Mouse (Mus musculus): Measurements from ENCODE around the gene Srcin1. TPM values are rescaled to one million over a fixed set of nuclear protein-coding genes. Genes with fewer than 3 reads are reported as not detected.

The Srcin1 gene
- total RNA-seq, 4 experiments from 2014 or later, result 255 to 270 (median 262) TPM

DNA sequence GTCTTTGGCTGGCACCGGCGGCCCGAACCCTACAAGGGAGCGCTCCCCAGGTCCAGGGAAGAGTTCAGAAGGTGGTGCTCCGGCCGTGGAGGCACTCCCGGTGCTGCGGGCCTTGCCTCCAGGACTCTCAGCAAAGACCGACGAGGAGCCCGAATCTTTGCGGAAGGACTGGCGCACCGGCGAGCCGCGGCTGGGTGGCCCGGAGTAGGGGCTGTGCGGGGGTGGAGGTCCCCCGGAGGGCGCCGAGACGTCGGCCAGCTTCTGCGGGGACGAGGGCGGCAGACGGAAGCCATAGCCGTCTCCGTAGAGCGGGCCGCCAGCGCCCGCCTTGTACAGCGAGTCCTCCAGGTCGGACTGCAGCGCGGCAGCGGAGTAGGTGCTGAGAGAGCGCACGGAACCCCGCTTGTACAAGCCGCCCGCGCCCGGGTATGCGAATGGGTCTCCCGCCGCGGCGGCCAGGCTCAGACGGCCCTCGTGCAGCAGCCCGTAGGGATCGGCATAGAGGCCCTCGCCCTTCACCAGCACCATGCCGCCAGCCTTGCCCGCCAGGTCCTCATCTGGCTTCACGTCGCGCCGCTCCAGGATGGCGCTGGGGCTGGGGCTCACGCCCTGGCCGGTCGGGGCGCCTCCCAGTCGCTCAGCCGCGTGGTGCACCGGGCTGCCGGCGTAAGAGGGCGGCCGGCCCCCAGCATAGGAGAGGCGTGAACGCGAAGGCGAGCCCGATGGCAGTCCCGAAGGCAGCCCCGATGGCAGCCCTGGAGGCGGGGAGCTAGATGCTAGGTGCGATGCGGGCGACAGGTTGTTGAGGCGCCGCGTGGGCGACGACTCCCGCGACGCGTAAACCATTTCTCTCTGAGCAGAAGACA is 41.3 kb downstream of the Srcin1 start:
- peak; percentile 55 to 75 for DNase-seq (ENCODE audit: low spot score in 2 of 2)

DNA sequence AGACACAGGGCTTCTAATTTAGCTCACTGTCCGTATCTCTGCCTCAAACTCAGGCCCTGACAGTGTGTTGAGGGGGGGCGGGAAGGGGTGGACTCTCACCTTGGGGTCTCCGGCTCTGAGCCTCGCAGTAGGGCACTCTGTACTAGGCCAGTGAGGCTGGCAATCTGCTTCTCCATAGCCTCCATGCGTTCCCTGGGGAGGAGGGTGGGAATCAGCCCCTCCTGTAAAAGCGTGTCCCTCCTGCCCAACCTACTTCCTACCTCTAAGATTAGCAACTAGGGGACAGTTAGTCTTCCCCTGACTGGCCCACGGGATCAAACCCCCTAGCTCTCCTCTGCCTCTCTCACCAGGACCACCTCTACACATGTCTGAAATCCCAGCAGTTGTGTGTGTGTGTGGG is 42.3 kb downstream of the Srcin1 start:
- DNase-seq (ENCODE audit: low spot score in 2 of 2), result no peak

DNA sequence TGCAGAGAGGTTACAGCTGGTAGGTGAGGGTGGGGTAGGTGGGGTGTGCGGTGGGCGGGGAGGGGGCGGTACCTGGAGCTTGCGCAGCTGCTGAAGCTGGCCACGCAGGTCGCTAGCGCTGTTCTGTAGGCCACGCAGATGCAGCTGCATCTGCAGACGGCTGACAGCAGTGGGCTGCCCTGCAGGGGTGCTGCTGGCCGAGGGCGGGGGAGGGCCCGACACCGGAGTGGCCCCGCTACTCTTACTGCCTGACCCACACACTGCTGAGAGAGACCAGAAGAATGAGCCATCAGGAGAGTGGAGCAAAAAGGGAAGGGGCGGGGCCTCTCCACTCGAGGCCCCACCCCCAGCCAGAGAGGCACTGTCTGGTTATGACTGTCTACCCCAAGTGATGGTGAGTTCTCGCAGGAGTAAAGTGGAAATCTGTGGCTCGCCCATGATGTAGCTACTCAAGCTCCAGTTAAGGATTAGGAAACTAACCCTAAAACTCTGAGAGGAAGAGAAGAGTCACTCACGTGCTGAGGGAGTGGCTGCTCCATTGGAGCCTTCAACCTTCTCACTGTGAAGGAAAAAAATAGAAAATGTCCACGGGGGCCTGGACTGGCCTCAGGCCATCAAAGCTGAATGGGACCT is 42.9 kb downstream of the Srcin1 start:
- DNase-seq (ENCODE audit: low spot score in 2 of 2), result no peak

DNA sequence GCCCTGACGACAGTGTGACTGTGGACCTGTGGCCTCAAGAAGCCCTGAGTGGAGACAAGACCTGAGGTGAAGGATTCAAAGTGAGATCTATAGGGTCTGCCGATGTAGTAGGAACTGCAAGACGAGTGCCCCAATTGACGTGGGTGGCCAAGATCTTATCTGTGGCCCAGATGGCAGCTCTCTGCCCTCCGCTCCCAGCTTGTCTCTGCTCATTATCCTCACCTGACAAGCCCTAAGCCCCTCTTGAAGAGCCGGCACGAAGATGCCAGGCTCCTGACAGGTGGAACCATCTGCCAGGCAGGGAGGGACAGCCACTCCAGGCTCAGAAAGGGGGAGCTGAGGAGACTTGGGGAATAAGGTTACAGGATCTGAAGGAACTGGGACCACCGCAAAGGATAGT is 43.6 kb downstream of the Srcin1 start:
- no peak for DNase-seq (ENCODE audit: low spot score in 2 of 2)

DNA sequence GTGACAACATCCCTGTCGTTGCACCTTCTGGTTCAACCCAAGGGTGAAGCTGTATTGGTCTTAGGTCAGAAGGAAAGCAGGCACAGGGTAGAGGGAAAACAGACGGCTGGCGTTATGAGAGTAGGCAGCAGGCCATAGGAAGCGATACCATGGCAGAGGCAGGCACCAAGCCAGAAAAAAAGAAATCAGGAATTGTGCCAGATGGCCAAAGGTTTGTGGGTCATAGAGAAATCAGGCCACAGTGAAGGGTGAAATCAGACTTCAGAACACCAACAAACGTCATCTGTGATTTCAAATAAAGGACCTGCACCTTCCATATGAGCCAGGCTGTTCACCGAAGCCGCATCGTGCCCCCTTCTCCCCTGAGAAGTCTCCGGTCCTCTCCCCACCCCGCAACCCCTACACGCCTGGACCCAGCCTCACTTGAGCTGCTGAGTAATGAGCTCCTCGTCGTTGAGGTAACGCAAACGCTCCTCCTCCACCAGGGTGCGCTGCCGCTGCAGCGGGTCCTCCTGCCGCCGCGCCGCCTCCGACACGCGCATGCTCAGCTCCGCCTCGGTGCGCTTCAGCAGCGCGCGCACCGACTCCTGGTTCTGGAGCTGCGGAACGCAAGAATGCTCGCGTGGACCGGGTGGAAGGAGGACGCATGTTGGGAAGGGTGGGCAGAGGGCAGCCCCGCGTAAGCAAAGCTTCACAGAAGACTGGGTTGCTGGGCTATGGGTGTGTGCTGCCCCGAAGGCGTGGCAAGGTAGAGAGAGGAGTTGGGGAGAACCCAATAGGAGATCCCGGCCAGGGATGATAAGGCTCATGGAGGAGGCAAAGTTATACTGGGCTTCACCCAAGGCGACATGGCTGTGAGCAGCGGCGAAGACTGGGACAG is 44.4 kb downstream of the Srcin1 start:
- DNase-seq (ENCODE audit: low spot score in 2 of 2), result peak; percentile 74 to 82

DNA sequence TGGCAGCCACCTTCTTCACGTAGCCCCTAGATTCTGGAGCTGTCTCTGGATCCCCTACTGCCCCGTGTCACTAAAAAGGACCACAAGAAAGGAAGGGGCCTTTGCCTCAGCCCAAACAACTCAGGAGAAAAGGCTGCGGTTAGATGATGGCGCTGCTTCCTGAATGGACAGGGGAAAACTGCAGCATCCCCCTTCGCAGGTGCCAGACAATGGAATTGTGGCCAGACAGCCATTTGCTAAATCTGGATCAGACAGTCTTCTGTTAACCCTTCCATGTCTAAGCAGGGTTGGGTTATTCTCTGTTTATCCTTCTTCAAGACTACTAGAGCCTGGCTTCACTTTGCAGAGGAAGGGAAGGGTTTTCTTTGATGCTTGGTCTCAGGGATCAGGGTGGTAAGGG is 45.0 kb downstream of the Srcin1 start:
- no peak for DNase-seq (ENCODE audit: low spot score in 2 of 2)

DNA sequence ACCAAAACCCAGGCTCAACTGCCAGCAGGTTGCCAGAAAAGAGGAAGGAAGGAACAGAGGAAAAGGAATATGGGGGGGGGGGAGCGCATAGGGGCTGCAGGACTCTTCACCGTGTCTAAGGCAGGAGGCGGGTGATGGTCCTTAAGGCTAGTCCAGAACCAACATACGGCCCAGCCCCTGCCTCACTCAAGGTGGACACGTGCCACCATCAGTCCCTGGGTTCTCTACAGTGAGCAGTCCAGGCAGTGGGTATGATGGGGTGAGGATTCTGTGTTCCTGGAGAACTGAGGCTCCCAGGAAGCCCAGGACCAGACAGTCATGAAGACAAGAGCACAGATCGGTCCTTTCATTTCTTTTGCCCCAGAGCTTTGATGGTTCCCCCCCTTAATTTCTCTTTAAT is 45.9 kb downstream of the Srcin1 start:
- DNase-seq (ENCODE audit: low spot score in 2 of 2), result no peak

DNA sequence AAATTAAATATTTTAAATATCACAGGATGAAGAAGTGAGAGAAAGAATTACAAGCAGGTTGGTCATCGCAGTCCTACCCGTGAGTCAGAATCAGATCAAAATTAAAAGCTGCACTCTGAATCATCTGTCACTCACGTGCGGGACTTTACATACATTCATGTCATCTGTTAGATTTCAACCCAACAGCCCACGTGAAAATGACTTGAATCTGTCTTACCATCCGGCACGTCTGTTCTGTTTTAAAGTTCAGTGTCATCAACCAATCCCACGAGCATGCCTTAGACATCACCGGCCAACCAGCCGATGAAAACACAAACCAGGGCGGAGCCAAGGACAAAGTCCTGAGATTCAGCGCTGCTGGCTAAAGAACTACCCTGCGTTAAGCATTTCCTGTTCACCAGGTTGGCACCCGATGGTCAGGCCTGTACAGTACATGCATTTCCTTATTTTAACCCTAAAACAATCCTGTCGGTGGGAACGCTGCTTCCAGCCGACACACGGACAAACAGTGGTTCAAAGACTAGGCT is 47.6 kb downstream of the Srcin1 start:
- no peak for DNase-seq (ENCODE audit: low spot score in 2 of 2)

DNA sequence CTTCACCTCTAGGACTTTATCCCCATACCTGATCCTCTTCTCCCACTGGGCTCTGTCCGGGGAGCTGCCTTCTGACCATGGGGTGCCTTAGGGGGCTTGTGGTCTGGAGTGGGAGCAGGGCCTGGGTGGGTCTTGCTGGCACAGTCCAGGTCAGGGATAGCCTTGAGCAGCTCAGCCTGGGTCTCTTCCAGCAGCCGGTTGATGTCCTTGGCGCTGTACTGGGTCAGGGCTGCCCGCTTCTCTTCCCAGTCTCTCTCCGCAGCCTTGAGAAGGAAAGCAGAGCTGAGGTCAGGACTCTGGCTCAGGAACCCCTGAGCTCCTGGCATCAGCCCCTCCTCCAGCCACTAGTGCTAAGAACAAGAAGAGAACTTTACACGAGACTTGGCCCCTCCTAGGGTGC is 50.7 kb downstream of the Srcin1 start:
- DNase-seq (ENCODE audit: low spot score in 2 of 2), result no peak

DNA sequence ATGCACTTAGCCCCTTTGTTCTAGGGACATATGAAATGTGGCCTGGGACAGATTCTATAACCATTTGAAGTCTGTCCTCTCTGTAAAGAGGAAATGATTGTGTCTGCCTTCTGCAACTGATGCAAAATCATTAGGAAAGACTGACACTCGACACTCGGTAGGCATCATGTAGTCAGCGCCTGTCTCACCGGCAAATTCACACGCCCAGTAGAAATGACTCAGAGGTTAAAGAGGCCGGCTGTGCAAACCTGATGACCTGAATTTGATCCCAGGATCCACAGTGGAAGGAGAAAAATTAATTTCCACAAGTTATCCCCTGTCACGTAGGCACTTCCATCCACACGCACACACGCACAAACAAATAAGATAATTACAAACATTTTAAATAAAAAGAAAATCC is 51.7 kb downstream of the Srcin1 start:
- no peak for DNase-seq (ENCODE audit: low spot score in 2 of 2)

DNA sequence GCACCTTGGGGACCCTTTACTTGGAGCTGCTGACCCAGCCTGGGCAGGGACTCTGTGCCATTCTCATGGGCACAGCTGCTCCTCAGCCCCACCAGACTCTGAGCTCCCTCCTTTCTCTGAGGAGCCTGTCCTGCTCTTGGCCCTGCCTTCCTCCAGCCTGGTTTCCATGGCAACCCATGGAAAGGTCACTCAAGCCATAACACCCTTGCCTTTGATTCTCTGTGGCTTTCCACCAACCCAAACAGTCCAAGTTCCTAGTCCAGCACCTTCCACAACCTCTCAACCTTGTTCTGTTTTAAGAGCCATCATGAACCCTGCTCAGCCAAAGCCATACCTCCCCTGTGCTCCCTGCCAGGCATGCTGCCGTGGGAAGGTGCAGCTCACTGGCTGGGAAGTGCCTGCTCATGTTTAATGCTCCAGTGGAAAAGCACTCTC is 52.1 kb downstream of the Srcin1 start:
- no peak for DNase-seq (ENCODE audit: low spot score in 2 of 2)

DNA sequence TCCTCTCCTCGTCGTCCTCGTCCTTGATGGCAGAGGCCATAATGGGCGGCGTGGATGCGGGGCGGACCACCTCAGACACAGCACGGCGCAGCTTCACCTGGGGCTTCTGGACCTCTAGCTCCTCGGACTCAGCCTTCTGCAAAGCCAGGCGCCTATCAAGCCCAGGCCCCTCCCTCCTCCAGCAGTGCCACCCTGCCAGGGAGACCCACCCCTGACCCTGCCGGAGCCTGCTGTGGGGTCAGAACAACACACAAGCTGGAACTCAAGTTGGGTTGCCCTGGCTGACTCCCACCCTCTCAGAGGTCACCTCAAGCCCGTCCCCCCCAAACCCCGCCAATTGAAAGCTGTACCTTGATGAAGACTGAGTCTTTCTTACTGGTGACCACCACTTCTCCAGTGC is 52.9 kb downstream of the Srcin1 start:
- no peak for DNase-seq (ENCODE audit: low spot score in 2 of 2)

DNA sequence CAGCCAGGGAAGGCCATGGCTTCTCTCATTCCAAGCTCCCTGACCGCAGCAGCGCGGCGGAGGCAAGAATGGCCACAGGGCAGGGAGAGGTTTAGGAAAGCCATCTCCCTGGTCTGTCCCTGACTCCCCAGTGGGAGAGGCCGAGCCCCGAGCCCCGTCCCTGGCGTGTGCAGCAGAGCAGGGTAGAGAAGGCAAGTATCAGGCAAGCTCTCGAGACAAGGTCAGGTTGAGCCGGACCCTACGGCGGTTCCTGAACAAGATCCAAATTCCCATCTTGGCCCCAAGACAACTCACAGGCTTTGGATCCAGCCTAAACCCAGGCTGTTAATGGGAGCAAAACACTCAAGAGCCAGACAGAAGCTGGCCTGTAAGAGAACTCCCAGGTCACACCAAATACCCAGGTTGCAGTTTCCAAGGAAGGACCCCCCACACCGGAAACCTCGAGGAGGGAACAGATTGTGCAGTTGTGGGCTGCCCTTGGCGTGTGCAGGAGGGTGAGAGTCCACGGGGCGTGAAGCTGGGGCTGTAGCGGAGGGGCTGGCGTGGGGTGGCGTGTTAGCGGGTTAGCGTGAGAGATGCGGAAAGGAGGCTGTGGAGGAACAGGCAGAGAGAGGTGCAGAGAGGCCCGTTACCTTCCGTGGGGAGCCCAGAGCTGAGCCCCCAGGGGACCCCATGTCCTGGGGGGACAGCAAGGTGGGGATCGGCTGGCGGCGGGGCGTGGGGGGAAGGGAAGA is 54.1 kb downstream of the Srcin1 start:
- DNase-seq (ENCODE audit: low spot score in 2 of 2), result no peak

DNA sequence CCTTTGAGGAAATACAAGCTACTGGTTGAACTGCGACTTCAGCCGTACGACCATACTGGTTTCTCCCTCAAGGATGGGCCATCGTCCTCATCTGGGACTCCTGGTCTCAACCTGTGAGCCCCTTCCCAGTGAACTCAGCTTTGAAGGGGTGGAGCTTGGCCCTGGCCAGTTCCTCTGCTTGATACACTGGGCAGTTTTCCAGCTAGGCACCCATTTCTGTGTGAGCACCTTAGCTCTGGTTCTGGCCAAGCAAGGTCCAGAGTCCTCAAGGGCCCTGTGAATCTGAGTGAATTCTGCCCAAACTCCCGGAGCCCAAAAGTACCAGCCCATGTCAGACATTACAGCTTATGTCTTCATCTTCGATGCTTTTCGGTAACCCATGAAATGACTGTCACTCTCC is 55.4 kb downstream of the Srcin1 start:
- no peak for DNase-seq (ENCODE audit: low spot score in 2 of 2)

DNA sequence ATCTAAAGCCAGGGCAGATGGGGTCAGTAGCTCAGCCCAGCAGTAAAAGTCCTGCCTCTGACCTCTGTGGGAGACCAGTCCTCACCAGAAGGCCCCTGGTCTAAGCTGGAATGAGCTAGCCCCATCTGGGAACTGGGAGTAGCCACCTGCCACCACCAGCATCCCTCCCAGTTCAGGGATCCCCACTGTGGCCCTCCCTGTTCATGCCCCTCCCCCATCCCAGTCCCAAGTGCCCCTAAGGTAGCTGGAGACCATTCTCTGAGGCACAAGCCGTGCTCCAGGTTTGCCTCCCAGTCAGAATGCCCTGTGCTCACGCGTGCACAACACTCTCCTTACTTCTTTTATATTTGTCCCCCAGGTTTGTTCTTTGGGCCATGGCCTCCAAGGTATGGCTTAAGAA is 62.9 kb downstream of the Srcin1 start:
- no peak for DNase-seq (ENCODE audit: low spot score in 2 of 2)

DNA sequence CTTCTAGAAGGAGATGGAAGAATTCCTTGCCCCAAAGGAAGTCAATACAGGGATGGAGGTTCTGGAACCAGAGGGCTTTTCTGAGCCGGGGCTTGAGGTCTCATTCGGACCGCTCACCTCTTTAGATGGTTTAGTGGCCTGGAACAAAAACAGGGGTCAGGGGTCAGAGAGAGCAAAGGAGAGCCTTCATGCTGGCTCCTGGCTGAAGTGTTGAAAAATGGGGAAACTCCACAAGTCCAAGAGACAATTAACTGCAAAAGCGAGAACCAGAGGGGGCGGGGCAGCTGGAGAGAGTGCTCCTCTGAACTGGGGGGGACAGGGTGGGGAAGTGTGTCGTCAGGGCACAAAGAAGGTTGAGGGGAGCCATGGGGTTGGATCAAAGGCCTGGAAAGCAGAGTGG is 63.5 kb downstream of the Srcin1 start:
- DNase-seq (ENCODE audit: low spot score in 2 of 2), result no peak

DNA sequence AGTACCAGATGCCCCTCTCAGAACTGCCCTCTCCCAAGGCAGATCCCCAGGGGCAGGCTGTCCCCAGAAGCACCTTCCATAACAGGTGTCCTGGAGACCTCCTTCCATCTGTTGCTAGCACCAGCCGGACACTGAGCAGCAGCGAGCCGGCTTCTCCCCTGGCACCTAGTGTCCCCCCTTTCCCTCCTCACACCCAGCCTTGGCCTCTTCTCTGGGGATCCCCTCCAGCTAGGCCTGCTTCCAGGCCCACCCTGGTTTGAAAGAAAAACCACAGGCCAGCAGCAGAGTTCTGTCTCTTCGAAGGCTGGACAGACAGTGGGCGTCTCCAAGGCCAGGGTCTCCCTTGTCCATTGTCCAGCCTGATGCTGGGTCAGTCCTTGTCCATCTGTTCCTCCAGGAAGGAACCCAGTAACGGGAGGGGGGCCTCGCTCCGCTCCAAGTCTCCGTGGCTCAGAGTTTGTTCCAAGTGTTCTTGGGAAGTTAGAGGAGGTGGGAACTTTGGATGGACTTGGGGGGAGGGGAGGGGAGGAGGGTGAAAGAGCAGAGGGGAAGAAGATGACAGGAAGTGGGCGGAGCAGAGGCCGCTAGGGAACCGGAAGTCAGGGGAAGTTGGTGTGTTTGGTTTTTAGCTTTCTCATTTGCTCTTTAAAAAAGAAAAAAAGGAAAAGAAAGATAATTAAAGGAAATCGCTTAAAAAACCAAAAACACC is 64.2 kb downstream of the Srcin1 start:
- no peak for DNase-seq (ENCODE audit: low spot score in 2 of 2)

DNA sequence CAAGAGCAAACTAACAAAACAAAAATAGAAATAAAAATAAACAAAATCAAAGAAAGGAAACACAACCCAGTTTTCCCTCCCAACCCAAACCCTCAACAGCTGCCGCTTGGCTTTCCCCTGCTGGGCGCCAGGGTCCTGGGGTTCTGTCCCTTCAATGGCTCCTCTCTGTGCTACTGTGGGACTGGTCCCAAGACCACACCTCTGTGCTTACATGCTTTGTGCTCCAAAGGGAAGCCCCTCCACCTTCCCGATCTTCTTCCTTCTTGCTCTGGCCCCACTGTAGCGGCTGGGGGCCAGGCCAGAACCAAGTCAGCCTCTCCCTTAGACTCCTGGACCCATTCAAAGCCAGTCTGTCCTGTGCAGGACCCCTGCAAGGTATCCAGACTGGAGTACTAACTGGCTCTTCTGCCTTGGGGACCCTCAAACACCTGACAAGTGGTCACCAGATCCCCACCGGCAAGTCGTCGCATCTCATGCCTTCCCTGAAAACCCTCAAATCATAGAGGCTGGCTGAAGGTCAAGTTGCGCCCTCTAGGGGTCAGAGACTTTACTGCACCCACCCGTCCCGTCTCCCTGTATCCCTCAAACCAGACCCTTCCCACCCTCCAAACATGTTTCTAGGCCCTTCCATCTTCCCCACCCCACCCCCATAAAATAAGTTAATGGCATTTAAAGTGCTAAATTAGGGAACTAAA is 64.9 kb downstream of the Srcin1 start:
- DNase-seq (ENCODE audit: low spot score in 2 of 2), result no peak

DNA sequence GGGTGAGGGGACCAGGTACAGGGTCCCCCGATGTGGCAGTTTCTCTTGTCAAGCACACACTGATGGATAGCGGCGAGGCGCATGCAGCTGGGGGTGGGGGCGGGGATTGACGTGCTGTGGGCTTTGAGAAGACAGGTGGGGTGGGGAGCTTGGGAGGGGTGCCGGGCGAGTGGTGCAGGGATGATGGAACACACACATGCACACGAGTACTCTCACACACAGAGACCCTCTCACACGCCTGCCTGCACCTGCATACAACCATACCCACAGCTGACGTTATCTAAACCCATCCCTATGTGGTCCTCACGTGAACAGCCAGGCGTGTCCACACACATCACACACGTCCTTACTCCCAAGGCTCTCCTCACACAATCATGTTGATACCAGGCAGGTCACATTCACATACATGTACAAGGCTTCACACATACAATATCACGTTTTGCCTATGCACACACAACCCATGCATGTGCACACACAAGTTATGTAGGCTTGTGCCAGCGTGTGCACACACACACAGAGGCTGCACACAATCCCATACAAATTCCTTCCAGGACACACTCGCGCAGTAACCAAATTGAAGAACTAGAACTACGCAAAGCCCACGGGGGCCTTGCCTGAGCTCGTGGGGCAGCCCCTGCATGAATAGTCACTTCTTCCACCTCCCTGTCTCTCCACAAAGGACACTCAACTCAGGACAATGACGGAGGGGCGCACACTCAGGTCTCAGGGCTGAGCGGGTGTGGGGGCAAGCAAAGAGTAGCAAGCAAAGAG is 66.1 kb downstream of the Srcin1 start:
- no peak for DNase-seq (ENCODE audit: low spot score in 2 of 2)

All from left cerebral cortex, adult 8-10 months (tissue).